ENCODE assay signal across 12 mouse cellular contexts in the genomic region with DNA sequence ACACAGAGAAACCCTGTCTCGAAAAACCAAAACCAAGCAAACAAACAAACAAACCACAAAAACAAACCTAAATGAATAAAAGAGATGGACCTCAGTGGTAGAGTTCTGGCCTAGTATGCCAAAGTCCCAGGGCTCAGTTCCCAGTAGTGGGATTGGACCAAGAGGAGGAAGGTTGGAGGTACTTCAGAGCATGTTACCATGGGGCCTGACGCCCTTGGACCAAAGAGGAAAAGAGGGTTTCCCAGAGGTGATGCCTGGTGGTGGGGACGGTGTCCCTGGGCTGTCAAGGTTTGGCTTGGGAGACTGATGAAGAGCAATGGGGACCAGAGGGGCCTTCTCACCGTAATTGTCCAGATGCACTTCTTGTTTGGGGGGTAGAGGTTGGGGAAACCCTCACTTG. TPM values are rescaled to one million over a fixed set of nuclear protein-coding genes. Genes with fewer than 3 reads are reported as not detected.
DNase-seq lines count a peak whose midpoint lies in the region; ATAC-seq and TF ChIP-seq lines count a peak whose summit lies in the region.
"Had no signal": no experiment of that assay in that cellular context is flagged by ENCODE, and none has a peak within 500 bp of the region (broad histone marks: within the 10 kb centered on the region; RNA-seq: fewer than 3 reads in every experiment).

No protein-coding gene starts in this region.

- DNase-seq in heart, adult 2 months: peak in 1 of 2 experiments; percentile 11
- DNase-seq in heart, postnatal 25 days (ENCODE audit: low spot score): no peak
- DNase-seq in lung, postnatal 0 days (ENCODE audit: low spot score): no peak
- no peak for DNase-seq in lung, postnatal 4 days
- no peak for DNase-seq in ovary, postnatal 10 days (ENCODE audit: low spot score)
- no peak for DNase-seq in adrenal gland, adult 2 months
- DNase-seq: cerebellum, postnatal 36 days; spleen, adult 18-20 months had no signal

- no peak for ATAC-seq in lung, postnatal 0 days
- no peak for ATAC-seq in intestine, embryonic 15.5 days
- ATAC-seq in stomach, embryonic 14.5 days (ENCODE audit: insufficient number of reproducible peaks, insufficient read depth, low FRiP score, low read depth): no peak
- ATAC-seq: CD4-positive, CD25-positive, alpha-beta regulatory T cell, adult 4 months had no signal

- no peaks in the 10 kb centered on the region for H3K79me2 ChIP-seq in heart, adult 2 months (replicated peaks; ENCODE audit: control insufficient read depth, insufficient read depth, low read length)

- H3K4me3 ChIP-seq in heart, adult 2 months: peak overlapping the region; percentile 43
- 0 out of 2 replicates have a peak overlapping the region, but pooled peaks have one; percentile 20 for H3K4me3 ChIP-seq in lung, postnatal 0 days (ENCODE audit: low read depth, low read length)
- H3K4me3 ChIP-seq in intestine, embryonic 15.5 days (replicated peaks): peak overlapping the region; percentile 37
- H3K4me3 ChIP-seq in stomach, embryonic 14.5 days (ENCODE audit: low read depth, low read length): peak overlapping the region; percentile 30

- no peaks in the 10 kb centered on the region for H3K36me3 ChIP-seq in heart, adult 2 months (ENCODE audit: control insufficient read depth, insufficient read depth, low read length)
- no peaks in the 10 kb centered on the region for H3K36me3 ChIP-seq in lung, postnatal 0 days (ENCODE audit: insufficient read depth, low read length)
- H3K36me3 ChIP-seq in intestine, embryonic 15.5 days: 0 out of 2 replicates have a peak, but pooled peaks cover 8% of the 10 kb centered on the region
- H3K36me3 ChIP-seq in stomach, embryonic 14.5 days (ENCODE audit: control insufficient read depth, insufficient read depth, low read length): peaks cover 10% of the 10 kb centered on the region; the same call in 1 of the 2 replicates

- peak overlapping the region; percentile 42 for H3K4me2 ChIP-seq in lung, postnatal 0 days (replicated peaks; ENCODE audit: low read depth, low read length)
- peak overlapping the region; percentile 59 for H3K4me2 ChIP-seq in intestine, embryonic 15.5 days (replicated peaks)
- peak overlapping the region; percentile 51 for H3K4me2 ChIP-seq in stomach, embryonic 14.5 days (replicated peaks; ENCODE audit: low read depth, low read length)

- TF ChIP-seq CTCF in heart, adult 2 months (IDR thresholded peaks at IDR 0.05): no peak
- no peak for TF ChIP-seq CTCF in lung, postnatal 0 days (IDR thresholded peaks at IDR 0.05)

- intact Hi-C loops in heart, adult 2 months (cut with DNase I): loop anchor here (1.0 kb wide), 1 partner anchor 18 kb away; no protein-coding TSS in a partner anchor
- intact Hi-C loops in heart, postnatal 25 days (cut with DNase I): no loop called here

- no peak for TF ChIP-seq POLR2A in heart, adult 2 months (IDR thresholded peaks at IDR 0.05; ENCODE audit: insufficient read depth, low read depth, low read length)

- H3K9ac ChIP-seq in heart, adult 2 months (ENCODE audit: low read depth, low read length): peak overlapping the region; percentile 17
- no peak overlapping the region; the same call in 1 of the 2 replicates for H3K9ac ChIP-seq in lung, postnatal 0 days (replicated peaks; ENCODE audit: low read depth)
- H3K9ac ChIP-seq in intestine, embryonic 15.5 days: peak overlapping the region; percentile 28
- H3K9ac ChIP-seq in stomach, embryonic 14.5 days (replicated peaks; ENCODE audit: low read depth, low read length): peak overlapping the region; percentile 18; the same call in 1 of the 2 replicates

- no peaks in the 10 kb centered on the region for H3K27me3 ChIP-seq in heart, adult 2 months (ENCODE audit: control insufficient read depth, insufficient read depth, low read length)
- no peaks in the 10 kb centered on the region for H3K27me3 ChIP-seq in lung, postnatal 0 days (replicated peaks; ENCODE audit: insufficient read depth, low read length)
- no peaks in the 10 kb centered on the region for H3K27me3 ChIP-seq in intestine, embryonic 15.5 days (replicated peaks)
- H3K27me3 ChIP-seq in stomach, embryonic 14.5 days (ENCODE audit: control insufficient read depth, insufficient read depth, low read length): no peaks in the 10 kb centered on the region

- peak overlapping the region; percentile 78 for H3K27ac ChIP-seq in heart, adult 2 months
- peak overlapping the region; percentile 84; the same call in 1 of the 2 replicates for H3K27ac ChIP-seq in lung, postnatal 0 days (ENCODE audit: low read length)
- H3K27ac ChIP-seq in intestine, embryonic 15.5 days: peak overlapping the region; percentile 28; the same call in 1 of the 2 replicates
- peak overlapping the region; percentile 98; the same call in 1 of the 2 replicates for H3K27ac ChIP-seq in stomach, embryonic 14.5 days (ENCODE audit: low read length)

- WGBS in heart, adult 2 months: 69% methylated on average over 4 of the region's 4 CpGs
- 48% methylated on average over 4 of the region's 4 CpGs for WGBS in lung, postnatal 0 days
- WGBS in intestine, embryonic 15.5 days: 57% methylated on average over 4 of the region's 4 CpGs
- 55% methylated on average over 4 of the region's 4 CpGs for WGBS in stomach, embryonic 14.5 days

- no peaks in the 10 kb centered on the region for H3K9me3 ChIP-seq in lung, postnatal 0 days (ENCODE audit: low read length)
- no peaks in the 10 kb centered on the region for H3K9me3 ChIP-seq in intestine, embryonic 15.5 days
- H3K9me3 ChIP-seq in stomach, embryonic 14.5 days (ENCODE audit: control insufficient read depth, low read depth, low read length): no peaks in the 10 kb centered on the region

- peaks cover 10% of the 10 kb centered on the region for H3K4me1 ChIP-seq in heart, adult 2 months (ENCODE audit: control insufficient read depth, insufficient read depth, low read length)
- peaks cover 24% of the 10 kb centered on the region; the same call in 1 of the 2 replicates for H3K4me1 ChIP-seq in lung, postnatal 0 days (ENCODE audit: insufficient read depth, low read depth, low read length)
- H3K4me1 ChIP-seq in intestine, embryonic 15.5 days (replicated peaks): peaks cover 54% of the 10 kb centered on the region
- peaks cover 39% of the 10 kb centered on the region for H3K4me1 ChIP-seq in stomach, embryonic 14.5 days (ENCODE audit: control insufficient read depth, insufficient read depth, low read length)

- no peak for TF ChIP-seq EP300 in heart, adult 2 months (IDR thresholded peaks at IDR 0.05; ENCODE audit: insufficient read depth, low read depth, low read length)
- no peak for TF ChIP-seq EP300 in lung, postnatal 0 days (IDR thresholded peaks at IDR 0.05)

RNA-seq across cellular contexts. Expression of a gene that starts 3.5 kb away (rescaled TPM):
- total RNA-seq in heart, adult 2 months (2021): 10 to 100 TPM; 35.9 to 50.8 TPM
- polyA plus RNA-seq in heart, adult 2 months (2012; rRNA removed): 87.0 and 109 TPM in 2 replicates
- total RNA-seq in heart, postnatal 25 days (2021): 10 to 100 TPM; 66.9 to 71.3 TPM
- 86.6 and 101 TPM in 2 replicates for polyA plus RNA-seq in lung, postnatal 0 days (2015; fragmentation: Nextera tagmentation; extraction: Ambion mirVana)
- 103 and 109 TPM in 2 replicates for polyA plus RNA-seq in intestine, embryonic 15.5 days (2015; fragmentation: Nextera tagmentation; extraction: Ambion mirVana)
- 143 and 145 TPM in 2 replicates for polyA plus RNA-seq in stomach, embryonic 14.5 days (2014; fragmentation: Nextera tagmentation; extraction: Ambion mirVana)
- 1,000 to 10,000 TPM; 1,014 to 1,197 TPM for total RNA-seq in adrenal gland, adult 2 months (2021)
- 1,453 and 1,846 TPM in 2 replicates for polyA plus RNA-seq in adrenal gland, adult 2 months (2012; rRNA removed)
- total RNA-seq: monocyte, adult 5-6 weeks had no signal

RNA-seq across cellular contexts. Expression of a gene that starts 9.2 kb away (rescaled TPM):
- 10 to 100 TPM; 10.7 to 16.3 TPM for total RNA-seq in heart, adult 2 months (2021)
- polyA plus RNA-seq in heart, adult 2 months (2012; rRNA removed): 20.7 and 32.3 TPM in 2 replicates
- total RNA-seq in heart, postnatal 25 days (2021): 10 to 100 TPM; 16.2 to 17.5 TPM
- polyA plus RNA-seq in lung, postnatal 0 days (2015; fragmentation: Nextera tagmentation; extraction: Ambion mirVana): 32.1 and 33.7 TPM in 2 replicates
- 24.6 and 29.6 TPM in 2 replicates for polyA plus RNA-seq in intestine, embryonic 15.5 days (2015; fragmentation: Nextera tagmentation; extraction: Ambion mirVana)
- polyA plus RNA-seq in stomach, embryonic 14.5 days (2014; fragmentation: Nextera tagmentation; extraction: Ambion mirVana): 32.3 and 34.2 TPM in 2 replicates
- total RNA-seq in adrenal gland, adult 2 months (2021): 10 to 100 TPM; 45.4 to 54.1 TPM
- polyA plus RNA-seq in adrenal gland, adult 2 months (2012; rRNA removed): 211 TPM in 2 replicates

RNA-seq across cellular contexts. Expression of a gene that starts 18.7 kb away (rescaled TPM):
- under 1 TPM; 0.13 to 0.34 TPM for total RNA-seq in heart, adult 2 months (2021)
- 0.29 and 0.35 TPM in 2 replicates for polyA plus RNA-seq in heart, adult 2 months (2012; rRNA removed)
- under 1 TPM; 0.11 to 0.36 TPM for total RNA-seq in heart, postnatal 25 days (2021)
- polyA plus RNA-seq in lung, postnatal 0 days (2015; fragmentation: Nextera tagmentation; extraction: Ambion mirVana): 0.19 and 0.51 TPM in 2 replicates
- polyA plus RNA-seq in intestine, embryonic 15.5 days (2015; fragmentation: Nextera tagmentation; extraction: Ambion mirVana): 0.15 TPM in 1 of 2 replicates, not detected in the other
- 0.14 and 0.20 TPM in 2 replicates for polyA plus RNA-seq in stomach, embryonic 14.5 days (2014; fragmentation: Nextera tagmentation; extraction: Ambion mirVana)
- total RNA-seq in adrenal gland, adult 2 months (2021): 1 to 10 TPM in 1 of 2 experiments, under 1 TPM in 1; 0.89 to 2.6 TPM
- 2.5 and 3.3 TPM in 2 replicates for polyA plus RNA-seq in adrenal gland, adult 2 months (2012; rRNA removed)
- total RNA-seq: monocyte, adult 5-6 weeks had no signal

RNA-seq across cellular contexts. Expression of a gene that starts 18.9 kb away (rescaled TPM):
- total RNA-seq in heart, adult 2 months (2021): 10 to 100 TPM; 17.1 to 20.0 TPM
- polyA plus RNA-seq in heart, adult 2 months (2012; rRNA removed): 24.8 and 29.1 TPM in 2 replicates
- total RNA-seq in heart, postnatal 25 days (2021): 10 to 100 TPM; 17.6 to 18.2 TPM
- 47.4 and 50.7 TPM in 2 replicates for polyA plus RNA-seq in lung, postnatal 0 days (2015; fragmentation: Nextera tagmentation; extraction: Ambion mirVana)
- polyA plus RNA-seq in intestine, embryonic 15.5 days (2015; fragmentation: Nextera tagmentation; extraction: Ambion mirVana): 34.7 and 36.3 TPM in 2 replicates
- 37.1 and 39.2 TPM in 2 replicates for polyA plus RNA-seq in stomach, embryonic 14.5 days (2014; fragmentation: Nextera tagmentation; extraction: Ambion mirVana)
- total RNA-seq in adrenal gland, adult 2 months (2021): 10 to 100 TPM; 27.9 to 31.7 TPM
- polyA plus RNA-seq in adrenal gland, adult 2 months (2012; rRNA removed): 36.7 and 52.7 TPM in 2 replicates

RNA-seq across cellular contexts. Expression of a gene that starts 18.9 kb away (rescaled TPM):
- total RNA-seq in heart, adult 2 months (2021): 1 to 10 TPM; 2.8 to 4.3 TPM
- polyA plus RNA-seq in heart, adult 2 months (2012; rRNA removed): 7.3 and 9.5 TPM in 2 replicates
- total RNA-seq in heart, postnatal 25 days (2021): 1 to 10 TPM; 3.2 to 4.5 TPM
- 11.6 and 12.3 TPM in 2 replicates for polyA plus RNA-seq in lung, postnatal 0 days (2015; fragmentation: Nextera tagmentation; extraction: Ambion mirVana)
- 7.4 and 8.0 TPM in 2 replicates for polyA plus RNA-seq in intestine, embryonic 15.5 days (2015; fragmentation: Nextera tagmentation; extraction: Ambion mirVana)
- 8.1 and 10.7 TPM in 2 replicates for polyA plus RNA-seq in stomach, embryonic 14.5 days (2014; fragmentation: Nextera tagmentation; extraction: Ambion mirVana)
- total RNA-seq in adrenal gland, adult 2 months (2021): 1 to 10 TPM; 6.4 to 7.4 TPM
- 30.4 and 31.4 TPM in 2 replicates for polyA plus RNA-seq in adrenal gland, adult 2 months (2012; rRNA removed)

Comparison
In these comparisons a context has a peak if more than half of its experiments do, and no peak if none do; other contexts are left out.
1. H3K27ac ChIP-seq: peak in every context shown above with its lines; median percentile 98 in stomach, embryonic 14.5 days; 84 in lung, postnatal 0 days; 78 in heart, adult 2 months; 28 in intestine, embryonic 15.5 days.